Mouse (Mus musculus): ENCODE measurements around the gene Tmem72. TPM values are rescaled to one million over a fixed set of nuclear protein-coding genes. Genes with fewer than 3 reads are reported as not detected.

Tmem72 gene
- 0.08 and 0.13 TPM in 2 replicates for polyA plus RNA-seq (2016; fragmentation: Nextera tagmentation; extraction: Ambion mirVana)

DNA sequence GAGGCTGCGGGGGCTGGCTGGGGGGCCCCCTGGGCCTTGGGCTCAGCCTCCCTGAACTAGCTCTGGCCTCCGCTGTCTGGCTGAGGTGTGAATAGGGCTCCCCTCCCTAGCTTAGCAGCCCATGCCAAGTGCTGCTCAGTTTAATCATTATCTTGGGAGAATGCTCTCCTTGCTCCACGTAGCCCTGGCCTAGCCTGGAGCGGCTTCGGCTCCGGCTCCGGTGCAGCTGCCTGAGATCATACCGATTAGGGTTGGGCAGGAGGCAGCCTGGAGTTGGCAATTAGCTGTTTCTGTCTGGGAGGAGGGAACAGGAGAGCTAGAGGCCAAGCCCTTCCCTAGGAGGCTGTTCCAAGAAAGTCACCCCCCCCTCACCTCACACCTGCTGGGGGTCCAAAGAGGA lies at the start of gene Tmem72:
Tmem72 (minus strand) TSS at position 248 of the 400 bp plus-strand sequence.
- no peak for ATAC-seq (ENCODE audit: low FRiP score, low read depth)
- no peak within 1 kb of the TSS for H3K9ac ChIP-seq (replicated peaks)
- 79% methylated on average over 8 of the region's 8 CpGs for WGBS

DNA sequence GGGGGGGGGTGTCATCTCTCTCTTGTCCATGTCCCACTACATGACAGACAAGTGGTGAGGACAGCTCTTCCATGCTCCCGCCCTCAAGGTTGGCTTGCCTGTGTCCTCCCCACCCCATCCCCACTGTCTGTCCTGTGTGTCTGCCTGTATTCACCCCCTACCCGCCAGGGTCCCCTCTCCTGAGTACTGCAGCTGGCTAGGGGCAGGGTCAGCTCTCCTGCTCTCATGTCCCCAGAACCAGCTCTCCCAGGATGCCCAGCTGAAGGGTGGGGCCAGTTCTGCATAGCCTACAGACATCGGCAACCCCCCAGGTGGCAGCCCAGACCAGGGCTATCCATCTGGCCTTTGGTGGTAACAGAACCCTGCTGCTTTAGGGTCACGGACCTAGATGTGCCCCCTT lies 47.8 kb upstream of the Tmem72 start:
- H3K36me3 ChIP-seq, result no peaks in the 10 kb centered on the region
- H3K27me3 ChIP-seq, result 0 out of 2 replicates have a peak, but pooled peaks cover 8% of the 10 kb centered on the region
- no peak for ATAC-seq (ENCODE audit: low FRiP score, low read depth)
- H3K27ac ChIP-seq (replicated peaks), result no peak overlapping the region
- WGBS, result 84% methylated on average over 4 of the region's 4 CpGs
- H3K9me3 ChIP-seq, result no peaks in the 10 kb centered on the region
- H3K4me1 ChIP-seq, result no peaks in the 10 kb centered on the region
- no peak overlapping the region for H3K4me3 ChIP-seq
- no peak overlapping the region for H3K4me2 ChIP-seq (replicated peaks)
- H3K9ac ChIP-seq (replicated peaks), result no peak overlapping the region

More for the DNA sequence above, at the start of gene Tmem72:
- no peaks in the 10 kb centered on the region for H3K36me3 ChIP-seq
- no peak within 1 kb of the TSS for H3K27ac ChIP-seq (replicated peaks)
- no peak within 1 kb of the TSS for H3K4me3 ChIP-seq
- H3K27me3 ChIP-seq, result no peaks in the 10 kb centered on the region
- no peaks in the 10 kb centered on the region for H3K4me1 ChIP-seq
- no peaks in the 10 kb centered on the region for H3K9me3 ChIP-seq
- H3K4me2 ChIP-seq (replicated peaks), result no peak within 1 kb of the TSS

DNA sequence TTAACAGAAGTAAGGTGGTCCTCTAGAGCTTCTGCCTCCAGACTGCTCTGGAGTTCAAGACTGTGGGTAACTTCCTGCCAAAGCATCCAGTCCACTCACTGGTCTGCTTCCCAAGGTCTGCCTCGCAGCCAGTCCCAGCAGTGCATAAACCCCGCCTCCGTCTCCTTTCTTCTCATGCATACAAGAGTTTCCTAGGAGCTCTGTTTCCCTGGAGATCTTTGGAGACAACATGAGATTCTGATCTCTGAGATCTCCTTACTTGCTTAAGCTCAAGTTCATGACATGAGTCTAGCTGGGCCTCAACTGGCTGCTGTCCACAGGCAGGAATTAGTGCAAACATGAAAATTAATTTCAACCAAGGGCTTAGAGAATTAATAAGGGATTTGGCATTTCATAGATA lies 45.6 kb upstream of the Tmem72 start:
- 24% methylated on average over 3 of the region's 3 CpGs for WGBS
- Histone ChIP-seq H3K27ac (replicated peaks) (no peak overlapping the region), H3K4me1 (no peaks in the 10 kb centered on the region), H3K4me3 (no peak overlapping the region), H3K27me3 (0 out of 2 replicates have a peak, but pooled peaks cover 8% of the 10 kb centered on the region), H3K4me2 (replicated peaks) (no peak overlapping the region), H3K9me3 (no peaks in the 10 kb centered on the region), H3K36me3 (no peaks in the 10 kb centered on the region), H3K9ac (replicated peaks) (no peak overlapping the region)
- no peak for ATAC-seq (ENCODE audit: low FRiP score, low read depth)

DNA sequence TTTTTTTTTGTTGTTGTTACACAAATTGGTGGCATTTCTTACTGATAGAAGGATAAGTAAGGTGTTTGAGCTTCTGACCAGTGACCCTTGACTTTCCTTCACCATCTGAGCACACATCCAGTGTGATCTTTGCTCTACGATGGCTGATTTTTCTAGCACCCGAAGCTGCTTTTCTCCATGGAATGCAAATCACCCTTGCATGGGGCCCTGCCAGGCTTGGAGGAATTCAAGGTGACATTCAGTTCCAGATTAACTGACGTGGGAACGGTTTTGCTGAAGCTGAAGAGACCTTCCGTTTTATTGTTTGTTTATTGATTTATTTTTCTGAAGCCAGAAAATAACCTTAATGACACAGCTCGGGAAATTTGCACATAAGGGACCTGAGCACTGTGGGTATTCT lies 43.5 kb upstream of the Tmem72 start:
- ATAC-seq (ENCODE audit: low FRiP score, low read depth), result no peak
- H3K9me3 ChIP-seq, result no peaks in the 10 kb centered on the region
- H3K9ac ChIP-seq (replicated peaks), result no peak overlapping the region
- H3K4me1 ChIP-seq, result no peaks in the 10 kb centered on the region
- no peak overlapping the region for H3K4me2 ChIP-seq (replicated peaks)
- no peak overlapping the region for H3K27ac ChIP-seq (replicated peaks)
- no peaks in the 10 kb centered on the region for H3K36me3 ChIP-seq
- WGBS, result 79% methylated on average over 6 of the region's 6 CpGs
- H3K27me3 ChIP-seq, result 0 out of 2 replicates have a peak, but pooled peaks cover 8% of the 10 kb centered on the region
- H3K4me3 ChIP-seq, result no peak overlapping the region

DNA sequence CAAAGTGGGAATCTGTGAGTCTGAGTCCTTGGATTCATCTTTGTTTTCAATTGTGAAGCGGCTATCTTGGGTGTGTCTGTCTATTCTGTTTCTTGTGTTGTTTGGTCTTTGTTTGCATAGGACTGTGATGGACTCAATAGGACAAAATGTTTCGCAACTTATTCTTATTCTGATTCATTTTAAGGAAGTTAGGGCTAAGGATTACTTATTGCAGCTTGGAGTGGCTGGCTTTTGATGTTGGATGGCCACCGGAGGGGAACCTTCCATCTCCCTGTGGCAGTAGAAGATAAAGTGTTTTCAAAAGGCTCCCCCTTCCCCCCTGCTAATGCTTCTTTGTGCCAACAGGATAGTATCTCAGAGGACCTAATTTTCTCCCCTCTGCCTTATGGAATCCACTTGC lies 39.7 kb upstream of the Tmem72 start:
- H3K9me3 ChIP-seq, result no peaks in the 10 kb centered on the region
- no peaks in the 10 kb centered on the region for H3K4me1 ChIP-seq
- no peaks in the 10 kb centered on the region for H3K27me3 ChIP-seq
- no peak overlapping the region for H3K4me2 ChIP-seq (replicated peaks)
- H3K27ac ChIP-seq (replicated peaks), result no peak overlapping the region
- WGBS, result 80% methylated on average over 3 of the region's 3 CpGs
- no peak overlapping the region for H3K4me3 ChIP-seq
- H3K36me3 ChIP-seq, result no peaks in the 10 kb centered on the region
- ATAC-seq (ENCODE audit: low FRiP score, low read depth), result no peak
- no peak overlapping the region for H3K9ac ChIP-seq (replicated peaks)

DNA sequence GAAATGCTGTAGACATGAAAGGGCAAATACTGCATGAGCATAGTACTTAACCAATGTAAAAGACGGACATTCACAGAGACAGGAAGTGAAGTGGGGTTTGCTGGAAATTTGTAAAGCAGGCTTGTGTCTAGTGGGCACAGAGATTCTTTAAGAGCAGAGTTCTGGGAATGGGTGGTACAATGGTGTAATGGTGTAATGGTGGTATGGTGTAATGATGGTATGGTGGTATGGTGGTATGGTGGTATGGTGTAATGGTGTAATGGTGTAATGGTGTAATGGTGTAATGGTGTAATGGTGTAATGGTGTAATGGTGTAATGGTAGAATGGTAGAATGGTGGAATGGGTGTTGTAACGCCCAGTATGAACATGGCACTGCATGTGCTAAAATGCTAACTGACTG lies 21.3 kb upstream of the Tmem72 start:
- Histone ChIP-seq H3K27me3 (no peaks in the 10 kb centered on the region), H3K4me3 (no peak overlapping the region), H3K27ac (replicated peaks) (no peak overlapping the region), H3K4me2 (replicated peaks) (no peak overlapping the region), H3K9me3 (no peaks in the 10 kb centered on the region), H3K4me1 (no peaks in the 10 kb centered on the region), H3K9ac (replicated peaks) (no peak overlapping the region), H3K36me3 (no peaks in the 10 kb centered on the region)
- WGBS, result 73% methylated on average over 2 of the region's 2 CpGs
- no peak for ATAC-seq (ENCODE audit: low FRiP score, low read depth)

DNA sequence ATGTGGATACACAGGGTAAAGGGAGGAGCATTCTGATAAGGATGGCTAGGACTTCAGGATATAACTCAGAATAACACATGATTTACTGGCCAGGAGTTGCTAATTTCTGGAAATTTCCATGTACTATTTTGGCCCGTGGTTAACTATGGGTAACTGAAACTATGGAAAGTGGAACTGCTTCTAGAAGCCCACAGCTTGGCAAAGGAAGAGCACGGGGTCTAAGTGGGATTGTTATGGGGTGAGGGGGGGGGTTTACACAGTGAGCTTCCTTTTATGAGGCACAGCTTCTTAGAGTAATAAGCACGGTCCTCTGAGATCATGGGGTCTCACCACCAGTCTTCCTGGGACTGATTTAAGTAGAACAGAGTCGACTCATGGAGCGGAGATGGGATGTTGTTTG lies 18.6 kb upstream of the Tmem72 start:
- H3K27me3 ChIP-seq, result no peaks in the 10 kb centered on the region
- no peaks in the 10 kb centered on the region for H3K4me1 ChIP-seq
- H3K4me2 ChIP-seq (replicated peaks), result no peak overlapping the region
- no peak overlapping the region for H3K9ac ChIP-seq (replicated peaks)
- H3K36me3 ChIP-seq, result no peaks in the 10 kb centered on the region
- no peak overlapping the region for H3K27ac ChIP-seq (replicated peaks)
- H3K4me3 ChIP-seq, result no peak overlapping the region
- 89% methylated on average over 5 of the region's 5 CpGs for WGBS
- ATAC-seq (ENCODE audit: low FRiP score, low read depth), result no peak
- H3K9me3 ChIP-seq, result no peaks in the 10 kb centered on the region

DNA sequence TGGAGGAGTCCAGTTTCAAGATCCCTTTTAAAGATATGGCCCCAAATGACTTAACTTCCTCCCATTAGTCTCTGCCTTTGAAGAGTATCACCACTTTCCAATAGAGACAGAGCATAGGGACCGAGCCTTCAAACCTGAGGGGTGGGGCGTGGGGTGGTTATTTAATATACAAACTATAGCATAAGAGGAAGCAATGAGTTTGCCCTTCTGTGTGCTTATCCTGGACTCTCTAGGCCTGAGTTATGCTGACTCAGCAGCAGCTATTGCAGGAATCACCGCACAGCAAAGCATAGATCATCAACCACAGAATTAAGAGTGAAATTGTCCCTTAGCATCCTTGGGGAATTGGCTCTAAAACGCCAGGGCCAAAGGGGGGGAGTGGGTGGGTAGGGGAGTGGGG lies 16.9 kb upstream of the Tmem72 start:
- no peak for ATAC-seq (ENCODE audit: low FRiP score, low read depth)
- whole genome bisulfite sequencing, result 87% methylated on average over 4 of the region's 4 CpGs

DNA sequence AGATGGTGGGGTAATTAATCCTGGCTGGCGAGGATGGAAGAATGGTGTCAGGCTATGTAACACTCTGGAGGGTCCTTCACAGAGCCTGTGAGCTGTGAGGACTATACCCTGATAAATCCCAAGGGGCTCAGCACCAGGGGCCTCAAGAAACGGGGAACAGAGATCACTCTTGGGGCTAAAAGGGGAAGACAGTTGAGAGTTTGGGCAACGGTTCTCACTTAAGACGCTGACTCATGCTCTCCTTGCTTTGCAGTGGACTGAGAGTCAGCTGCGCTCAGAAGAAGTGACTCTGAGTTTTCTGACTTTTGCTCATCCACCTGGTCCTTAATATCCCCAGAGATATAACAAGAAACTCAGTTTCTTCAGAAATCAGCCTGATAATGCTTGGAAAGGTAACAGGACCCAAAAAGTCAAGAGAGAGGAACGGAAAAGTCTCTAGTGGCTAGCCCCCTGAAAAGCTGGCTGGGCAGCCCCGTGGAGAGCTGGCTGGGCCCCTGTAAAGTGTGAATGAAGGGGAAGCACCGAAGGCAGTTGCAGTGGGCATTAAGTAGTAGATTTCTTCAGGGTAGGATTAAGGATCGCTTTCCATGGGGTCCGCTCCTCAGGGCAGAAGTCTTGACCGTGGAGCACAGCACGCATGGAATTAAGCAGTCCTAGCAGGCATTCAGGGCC lies 7.9 kb upstream of the Tmem72 start:
- ATAC-seq (ENCODE audit: low FRiP score, low read depth), result no peak
- Histone ChIP-seq H3K4me3 (no peak overlapping the region), H3K36me3 (no peaks in the 10 kb centered on the region), H3K9me3 (no peaks in the 10 kb centered on the region), H3K9ac (replicated peaks) (no peak overlapping the region), H3K27me3 (no peaks in the 10 kb centered on the region), H3K27ac (replicated peaks) (no peak overlapping the region), H3K4me1 (no peaks in the 10 kb centered on the region), H3K4me2 (replicated peaks) (no peak overlapping the region)
- 78% methylated on average over 12 of the region's 12 CpGs for WGBS

More for the DNA sequence above, 16.9 kb upstream of the Tmem72 start:
- H3K9ac ChIP-seq (replicated peaks), result no peak overlapping the region
- H3K4me1 ChIP-seq, result no peaks in the 10 kb centered on the region
- no peaks in the 10 kb centered on the region for H3K36me3 ChIP-seq
- no peak overlapping the region for H3K4me3 ChIP-seq
- no peak overlapping the region for H3K4me2 ChIP-seq (replicated peaks)
- H3K27ac ChIP-seq (replicated peaks), result no peak overlapping the region
- H3K9me3 ChIP-seq, result no peaks in the 10 kb centered on the region
- no peaks in the 10 kb centered on the region for H3K27me3 ChIP-seq

DNA sequence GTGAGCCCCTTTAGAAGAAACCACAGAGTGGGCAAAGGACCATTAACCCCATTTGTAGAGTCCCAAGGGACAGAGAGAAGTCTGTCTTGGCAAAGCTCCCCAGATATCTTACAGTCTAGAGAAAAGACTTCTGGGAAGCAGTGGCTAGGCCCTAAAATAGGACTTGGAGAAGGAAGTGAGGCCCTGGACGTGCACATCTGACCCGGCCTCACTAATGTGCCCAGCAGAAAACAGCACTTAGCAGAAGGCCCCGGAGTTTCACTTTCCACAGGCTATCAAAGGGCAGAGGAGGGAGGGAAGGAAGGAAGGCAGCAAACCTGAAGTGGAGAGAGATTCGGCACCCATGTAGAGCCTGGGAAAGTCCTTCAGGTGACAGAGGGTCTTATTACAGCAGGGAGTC lies 2.2 kb upstream of the Tmem72 start:
- 79% methylated on average over 4 of the region's 4 CpGs for WGBS
- Histone ChIP-seq H3K27me3 (no peaks in the 10 kb centered on the region), H3K9me3 (no peaks in the 10 kb centered on the region), H3K4me1 (no peaks in the 10 kb centered on the region), H3K9ac (replicated peaks) (no peak overlapping the region), H3K4me2 (replicated peaks) (no peak overlapping the region), H3K27ac (replicated peaks) (no peak overlapping the region), H3K4me3 (no peak overlapping the region), H3K36me3 (no peaks in the 10 kb centered on the region)
- ATAC-seq (ENCODE audit: low FRiP score, low read depth), result no peak

DNA sequence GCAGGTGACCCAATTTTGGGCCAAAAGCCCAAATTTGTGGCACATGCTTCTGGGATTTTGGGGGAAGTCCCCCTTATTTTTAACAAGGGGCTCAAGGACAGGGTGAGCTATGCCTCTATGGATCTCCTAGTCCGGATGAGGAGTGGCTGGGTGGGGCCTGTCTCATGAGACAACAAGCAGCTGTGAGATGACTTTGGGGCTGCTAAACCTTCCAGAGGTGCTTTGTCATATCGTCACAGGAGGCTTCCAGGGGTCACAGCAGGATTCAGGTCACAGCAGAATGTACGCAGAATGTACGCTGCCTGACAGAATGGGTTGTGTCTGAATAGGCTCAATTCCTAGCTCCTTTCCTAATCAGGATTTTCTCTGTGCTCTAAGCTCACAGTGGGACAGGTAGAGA lies 1.6 kb upstream of the Tmem72 start:
- no peak overlapping the region for H3K9ac ChIP-seq (replicated peaks)
- no peaks in the 10 kb centered on the region for H3K9me3 ChIP-seq
- H3K4me1 ChIP-seq, result no peaks in the 10 kb centered on the region
- no peaks in the 10 kb centered on the region for H3K36me3 ChIP-seq
- no peak overlapping the region for H3K27ac ChIP-seq (replicated peaks)
- no peaks in the 10 kb centered on the region for H3K27me3 ChIP-seq
- no peak for ATAC-seq (ENCODE audit: low FRiP score, low read depth)
- H3K4me3 ChIP-seq, result no peak overlapping the region
- WGBS, result 79% methylated on average over 4 of the region's 4 CpGs
- H3K4me2 ChIP-seq (replicated peaks), result no peak overlapping the region

DNA sequence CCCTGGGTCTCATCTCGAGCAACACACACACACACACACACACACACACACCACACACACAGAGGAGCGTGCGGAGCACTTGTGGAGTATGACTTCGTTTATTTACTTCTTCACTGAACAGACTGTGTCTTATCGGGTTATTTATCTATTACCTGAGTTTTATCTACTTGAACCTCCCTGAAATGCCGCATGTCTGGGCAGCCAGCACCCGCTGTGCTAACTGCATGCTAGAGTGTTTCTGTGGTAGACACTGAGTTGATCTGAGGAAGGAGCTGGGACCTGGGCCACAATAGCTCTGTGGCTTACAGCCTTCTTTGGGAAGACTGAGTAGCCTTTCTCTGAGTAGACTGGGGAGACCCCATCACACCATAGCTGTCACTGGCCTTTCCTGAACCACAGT lies 1.1 kb upstream of the Tmem72 start:
- no peak overlapping the region for H3K4me3 ChIP-seq
- no peaks in the 10 kb centered on the region for H3K9me3 ChIP-seq
- H3K36me3 ChIP-seq, result no peaks in the 10 kb centered on the region
- H3K4me1 ChIP-seq, result no peaks in the 10 kb centered on the region
- no peak overlapping the region for H3K27ac ChIP-seq (replicated peaks)
- H3K27me3 ChIP-seq, result no peaks in the 10 kb centered on the region
- 93% methylated on average over 7 of the region's 7 CpGs for WGBS
- no peak overlapping the region for H3K9ac ChIP-seq (replicated peaks)
- no peak overlapping the region for H3K4me2 ChIP-seq (replicated peaks)
- no peak for ATAC-seq (ENCODE audit: low FRiP score, low read depth)

DNA sequence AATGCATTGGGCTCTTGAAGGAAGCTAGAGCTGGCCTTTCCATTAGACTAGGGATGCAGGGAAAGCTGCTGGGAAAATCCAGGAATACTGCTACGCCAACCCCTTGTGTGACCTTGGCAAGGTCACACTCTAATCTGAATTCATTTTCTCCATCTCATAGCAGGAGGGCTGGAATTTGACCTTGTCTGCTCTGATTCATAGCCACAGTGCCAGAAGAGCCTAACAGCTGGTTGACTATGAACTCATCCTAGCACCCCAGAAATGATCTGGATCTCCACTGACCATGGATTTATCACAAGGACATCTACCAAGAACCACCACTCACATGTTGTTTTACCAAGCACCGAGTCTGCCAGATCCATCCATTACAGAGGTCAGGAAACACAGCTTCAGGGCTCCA lies 1.5 kb downstream of the Tmem72 start:
- Histone ChIP-seq H3K4me3 (no peak overlapping the region), H3K4me2 (replicated peaks) (no peak overlapping the region), H3K9ac (replicated peaks) (no peak overlapping the region), H3K27ac (replicated peaks) (no peak overlapping the region), H3K9me3 (no peaks in the 10 kb centered on the region), H3K36me3 (no peaks in the 10 kb centered on the region), H3K27me3 (no peaks in the 10 kb centered on the region), H3K4me1 (no peaks in the 10 kb centered on the region)
- ATAC-seq (ENCODE audit: low FRiP score, low read depth), result no peak
- WGBS, result 90% methylated on average over 2 of the region's 2 CpGs

Data from midbrain, embryonic 12.5 days (tissue).